Mouse (Mus musculus): ENCODE data around the gene Ccnjl.

DNA sequence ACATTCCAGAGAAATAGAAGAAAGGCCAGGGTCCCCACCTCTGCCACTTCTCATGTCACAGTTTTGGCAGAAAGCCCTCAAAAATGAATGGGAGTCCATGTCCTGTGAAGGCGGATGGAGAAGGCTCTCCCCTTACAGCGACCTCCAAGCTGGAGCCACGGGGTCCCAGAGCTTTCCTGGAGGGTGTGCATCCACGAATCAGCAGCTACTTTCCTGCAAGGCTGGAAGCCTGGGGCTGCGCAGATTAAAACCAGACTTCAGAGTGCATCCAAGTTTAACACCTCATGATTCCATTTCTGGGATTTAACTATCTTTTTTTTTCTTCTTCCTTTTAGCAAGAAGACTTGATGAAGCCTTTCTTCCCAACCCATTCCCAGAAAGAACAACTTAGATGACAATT is 48.0 kb upstream of the Ccnjl start:
- no peak for TF ChIP-seq CTCF (IDR thresholded peaks at IDR 0.05; ENCODE audit: extremely low read depth, insufficient read depth, insufficient read length, insufficient replicate concordance)
- no peak for TF ChIP-seq POLR2A (IDR thresholded peaks at IDR 0.05; ENCODE audit: low read depth, low read length)

Data from spleen, adult 2 months (tissue).